Mouse (Mus musculus) lung, postnatal 0 days (tissue): ENCODE results near the gene Ruvbl1.

Experiments used
- CTCF ChIP-seq: IDR thresholded peaks from 2 replicates; pipeline ENCODE4 v1.5.1; 2016; ENCODE audit warnings: antibody characterized with exemption, mild to moderate bottlenecking
- EP300 ChIP-seq: IDR thresholded peaks from 2 replicates; pipeline ENCODE4 v1.6.1; 2016; ENCODE audit warnings: antibody characterized with exemption, mild to moderate bottlenecking, control low read depth

DNA sequence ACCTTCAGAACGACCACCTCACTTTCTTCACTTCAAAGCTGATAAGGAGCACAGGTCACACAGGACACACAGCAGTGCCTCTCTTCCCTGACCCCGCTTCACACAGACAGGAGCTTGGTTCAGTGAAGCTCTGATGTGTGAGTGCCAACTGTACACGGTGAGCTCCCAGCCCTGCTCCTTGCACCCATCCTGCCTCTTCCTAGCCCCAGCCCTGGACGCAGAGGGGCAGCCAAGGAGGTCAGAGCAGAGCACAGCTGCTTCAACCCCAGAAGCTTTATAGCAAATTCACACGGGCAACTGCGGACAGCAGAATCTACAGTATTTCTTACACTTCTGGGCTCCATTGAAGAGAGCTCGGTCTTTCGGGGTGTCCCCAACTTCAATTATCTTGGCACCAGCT is 48.8 kb downstream of the Ruvbl1 start:
- TF ChIP-seq CTCF = no peak
- TF ChIP-seq EP300 = no peak
